Mouse (Mus musculus): ENCODE data around the gene Fbxl3.

The Fbxl3 gene

DNA sequence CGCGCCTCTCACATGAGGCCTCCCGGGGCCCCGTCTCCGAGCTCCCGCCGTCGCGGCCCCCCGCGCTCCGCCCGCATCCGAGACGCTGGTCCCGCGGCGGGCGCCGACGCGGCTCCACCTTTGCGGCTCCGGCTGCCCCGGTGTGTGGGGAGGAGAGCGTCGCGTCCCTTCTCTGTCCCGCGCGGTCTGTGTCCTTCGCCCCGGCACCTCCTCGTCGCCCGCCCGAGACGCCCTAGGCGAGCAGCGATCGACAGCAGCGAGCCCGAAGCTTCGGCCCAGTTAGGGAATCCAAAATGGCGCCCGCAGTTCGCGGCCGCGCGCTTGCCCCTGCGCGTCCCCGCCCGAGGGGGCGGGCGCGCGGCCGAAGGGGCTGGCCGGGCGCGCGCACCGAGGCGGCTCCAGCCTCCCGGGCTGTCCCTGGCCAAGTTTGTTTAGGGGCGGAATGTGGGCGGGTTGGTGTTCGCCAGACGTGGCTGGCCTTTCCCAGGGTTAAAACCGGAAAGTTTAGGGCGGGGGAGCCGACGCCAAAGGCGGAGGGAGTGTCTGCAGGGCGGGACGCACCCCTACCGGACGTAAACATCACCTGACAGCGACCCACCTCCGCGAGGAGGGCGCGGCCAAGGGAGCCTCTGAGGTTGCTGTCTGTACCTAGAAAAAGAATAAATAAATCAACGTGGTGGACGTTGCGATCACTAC, at the start of gene Fbxl3:
Fbxl3 (minus strand) TSS at position 329 of the 696 bp plus-strand sequence.
- DNase-seq, result peak; percentile 79 to 87

- no peak for DNase-seq
These were observed 32.6 kb upstream of the Fbxl3 start for GRCm38 (mm10) chr14:103131991-103132390.

GRCm38 (mm10) chr14:103125756-103126155, 26.4 kb upstream of the Fbxl3 start:
- no peak for DNase-seq

- DNase-seq, result no peak
These were observed 15.8 kb upstream of the Fbxl3 start for GRCm38 (mm10) chr14:103114994-103115670.

- no peak for DNase-seq
These were observed 13.4 kb upstream of the Fbxl3 start for GRCm38 (mm10) chr14:103112606-103113363.

GRCm38 (mm10) chr14:103109971-103110370, 10.6 kb upstream of the Fbxl3 start:
- no peak for DNase-seq

GRCm38 (mm10) chr14:103106301-103106700, 6.9 kb upstream of the Fbxl3 start:
- DNase-seq, result no peak

DNA sequence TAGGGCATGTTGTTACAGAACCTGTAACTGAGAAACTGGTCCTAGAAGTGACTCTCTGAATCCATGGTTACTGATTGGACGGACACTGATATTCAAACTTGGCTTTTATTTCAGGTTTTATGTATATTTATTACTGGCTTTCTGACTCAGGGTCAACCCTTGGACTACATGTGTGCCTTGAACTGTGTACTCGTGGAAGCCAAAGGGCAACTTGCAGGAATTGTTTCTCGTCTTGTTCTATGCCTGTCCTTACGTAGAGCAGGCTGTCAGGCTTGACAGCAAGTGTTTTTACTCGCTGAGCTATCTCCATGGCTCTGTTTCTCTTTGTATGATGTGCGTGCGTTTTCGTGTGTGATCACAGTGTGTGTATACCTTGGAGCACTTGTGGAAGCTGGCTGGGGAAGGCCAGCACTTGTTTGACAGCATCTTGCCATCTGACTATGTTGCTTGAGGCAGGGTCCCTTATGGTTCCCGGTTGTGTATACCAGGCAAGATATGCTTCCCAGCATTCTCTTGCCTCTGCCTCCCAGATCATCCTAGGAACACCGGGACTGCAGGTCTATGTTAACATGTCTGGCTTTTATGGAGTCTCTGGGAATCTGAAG, 3.5 kb upstream of the Fbxl3 start:
- DNase-seq, result no peak

- no peak for DNase-seq
These were observed 2.9 kb upstream of the Fbxl3 start for GRCm38 (mm10) chr14:103102246-103102645.

DNA sequence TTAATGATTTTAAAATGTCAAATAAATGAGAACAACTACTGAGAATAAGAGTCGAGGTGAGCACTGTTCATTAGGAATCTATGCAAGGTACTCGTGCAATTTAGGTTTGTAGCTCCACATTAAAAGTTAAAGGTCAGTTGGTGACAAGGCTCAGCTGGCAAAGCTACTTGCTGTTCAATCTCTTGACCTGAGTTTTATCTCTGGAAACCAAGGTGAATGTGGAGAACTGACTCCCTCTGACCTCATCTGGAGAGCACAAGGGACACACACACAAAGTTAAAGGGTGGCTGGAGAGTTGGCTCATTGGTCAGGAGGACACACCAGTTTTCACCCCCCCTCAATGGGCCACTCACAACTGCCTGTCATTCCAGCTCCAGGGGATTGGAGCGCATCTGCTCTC, 1.8 kb upstream of the Fbxl3 start:
- no peak for DNase-seq

- DNase-seq, result no peak
These were observed 930 bp upstream of the Fbxl3 start for GRCm38 (mm10) chr14:103100296-103100695.

- peak; percentile 70 to 72 for DNase-seq
These were observed 655 bp downstream of the Fbxl3 start for GRCm38 (mm10) chr14:103098587-103099235.

- DNase-seq, result no peak
These were observed 1.2 kb downstream of the Fbxl3 start for GRCm38 (mm10) chr14:103098213-103098586.

- DNase-seq, result no peak
These were observed 2.7 kb downstream of the Fbxl3 start for GRCm38 (mm10) chr14:103096621-103097020.

GRCm38 (mm10) chr14:103095826-103096225, 3.5 kb downstream of the Fbxl3 start:
- no peak for DNase-seq

DNA sequence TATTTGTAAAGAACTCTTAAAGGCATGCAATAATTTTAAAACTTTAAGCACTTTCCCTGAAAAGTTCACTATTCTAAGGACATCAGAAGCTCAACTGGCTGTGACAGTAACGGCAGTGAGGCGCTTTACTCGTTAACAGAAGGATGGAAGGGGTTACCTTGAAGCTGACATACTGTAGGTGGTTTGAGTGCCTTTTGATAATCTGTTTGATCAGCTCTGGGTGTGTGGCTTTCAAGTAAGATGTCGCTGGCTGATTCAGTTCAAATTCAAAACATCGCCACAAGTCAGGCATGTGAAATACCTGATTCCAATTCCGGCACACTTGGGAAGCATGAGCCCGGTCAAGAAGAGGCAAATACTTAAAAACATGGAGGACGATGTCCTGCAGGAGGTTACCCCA, 4.3 kb downstream of the Fbxl3 start:
- no peak for DNase-seq

DNA sequence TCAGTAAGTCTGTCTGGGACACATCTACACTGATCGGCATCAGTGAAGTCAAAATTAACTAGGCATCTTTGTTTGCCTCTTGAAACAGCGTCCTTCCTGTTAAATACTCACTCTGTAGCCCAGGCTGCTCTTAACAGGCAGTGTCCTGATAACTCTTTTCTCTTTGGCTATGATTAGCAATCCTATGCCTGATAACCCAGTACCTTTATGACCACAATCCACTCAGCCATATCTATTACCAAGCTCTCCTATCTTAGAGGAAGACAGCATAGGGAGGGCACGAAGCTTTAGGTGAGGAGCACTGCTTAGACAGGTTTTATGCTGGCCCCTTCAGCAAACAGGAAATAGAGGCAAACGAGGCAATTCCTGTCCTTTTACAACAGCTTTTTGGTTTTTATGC, 5.7 kb downstream of the Fbxl3 start:
- DNase-seq, result no peak

GRCm38 (mm10) chr14:103093236-103093635, 6.1 kb downstream of the Fbxl3 start:
- no peak for DNase-seq

- peak in 1 of 2 experiments; percentile 15 for DNase-seq
These were observed 10.7 kb downstream of the Fbxl3 start for GRCm38 (mm10) chr14:103088624-103089023.

- DNase-seq, result no peak
These were observed 11.5 kb downstream of the Fbxl3 start for GRCm38 (mm10) chr14:103087846-103088245.

GRCm38 (mm10) chr14:103086671-103087324, 12.6 kb downstream of the Fbxl3 start:
- no peak for DNase-seq

DNA sequence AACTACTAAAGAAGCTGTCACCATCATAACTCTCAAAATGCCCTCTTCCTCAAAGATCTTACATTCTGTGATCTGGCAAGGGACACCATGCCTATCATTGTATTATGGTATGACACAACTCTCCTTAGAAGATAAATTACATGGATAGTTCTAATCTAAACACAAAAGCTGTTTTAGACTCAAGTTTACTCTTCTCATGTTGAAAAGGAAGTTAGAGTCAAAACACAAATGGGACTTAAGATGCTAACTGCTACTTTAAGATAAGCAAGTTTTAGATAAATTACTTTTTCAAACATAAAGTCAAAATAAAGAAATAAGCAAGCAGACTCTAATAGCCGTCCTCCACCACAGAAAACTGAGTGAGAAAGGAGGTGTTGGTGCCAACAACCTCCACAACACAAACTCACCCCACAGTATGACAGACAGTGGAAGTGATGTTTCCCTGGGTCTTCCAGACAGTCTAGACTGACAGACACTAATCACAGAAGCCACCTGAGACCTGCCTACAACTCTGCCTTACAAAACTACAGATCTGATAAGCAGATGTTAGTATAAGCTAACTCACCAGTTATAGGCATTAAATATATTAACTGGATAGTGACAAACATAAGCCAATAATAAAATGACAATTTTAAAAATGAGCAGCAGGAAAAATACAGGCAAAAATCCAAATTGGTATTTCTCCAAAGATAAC, 13.4 kb downstream of the Fbxl3 start:
- DNase-seq, result no peak

Measured in thymus, adult 18-20 months (tissue).